Mouse (Mus musculus): ENCODE measurements around the gene Oosp3. TPM values are rescaled to one million over a fixed set of nuclear protein-coding genes. Genes with fewer than 3 reads are reported as not detected.
A peak's percentile ranks its signal among the peaks of the same experiment; 100 is the strongest.

Oosp3 gene
- total and polyA plus RNA-seq, 3 experiments = not detected

GRCm38 (mm10) chr19:11723870-11724269, 27.0 kb downstream of the Oosp3 start:
- Histone ChIP-seq H3K36me3 (ENCODE audit: control insufficient read depth in 1 of 2, insufficient read depth in 2 of 2, low read length in 2 of 2) (peaks cover 0 to 6% of the 10 kb centered on the region in 2 experiments; a peak in 1 of 4 replicates), H3K27me3 (ENCODE audit: control insufficient read depth in 1 of 2, insufficient read depth in 2 of 2, low read length in 2 of 2) (no peaks in the 10 kb centered on the region; a peak in 2 of 4 replicates), H3K79me2 (ENCODE audit: control insufficient read depth, insufficient read depth, low read length, poor library complexity) (no peaks in the 10 kb centered on the region), H3K4me3 (ENCODE audit: control insufficient read depth in 1 of 2, insufficient read depth in 1 of 2, low read depth in 2 of 2, low read length in 2 of 2) (no peak overlapping the region), H3K4me1 (ENCODE audit: control insufficient read depth in 1 of 2, insufficient read depth in 2 of 2, low read length in 2 of 2) (peaks cover 6 to 10% of the 10 kb centered on the region in 2 experiments; a peak in 2 of 4 replicates), H3K9me3 (replicated peaks; ENCODE audit: insufficient read depth, low read length) (no peaks in the 10 kb centered on the region), H3K9ac (ENCODE audit: control insufficient read depth, low read depth, low read length, poor library complexity, severe bottlenecking) (no peak overlapping the region), H3K27ac (ENCODE audit: control insufficient read depth, low read depth, low read length) (no peak overlapping the region)
- no peak for DNase-seq (ENCODE audit: low read depth, low spot score)
- no peak for TF ChIP-seq MYB (IDR thresholded peaks at IDR 0.05; ENCODE audit: low read depth, low read length)
- no peak for TF ChIP-seq POLR2AphosphoS5 (IDR thresholded peaks at IDR 0.05; ENCODE audit: borderline replicate concordance, low read depth, low read length)
- TF ChIP-seq HCFC1 (IDR thresholded peaks at IDR 0.05; ENCODE audit: low read depth, low read length) = no peak
- no peak for TF ChIP-seq POLR2AphosphoS2 (IDR thresholded peaks at IDR 0.05; ENCODE audit: low read length)
- TF ChIP-seq MAX (IDR thresholded peaks at IDR 0.05; ENCODE audit: low read length) = no peak

- Histone ChIP-seq H3K9ac (ENCODE audit: control insufficient read depth, low read depth, low read length, poor library complexity, severe bottlenecking) (no peak overlapping the region), H3K4me1 (ENCODE audit: control insufficient read depth in 1 of 2, insufficient read depth in 2 of 2, low read length in 2 of 2) (peaks cover 6 to 10% of the 10 kb centered on the region in 2 experiments; a peak in 2 of 4 replicates)
- TF ChIP-seq SIN3A (IDR thresholded peaks at IDR 0.05; ENCODE audit: low read length) (no peak), GATA1 (IDR thresholded peaks at IDR 0.05; ENCODE audit: low read depth, low read length) (no peak), TBP (IDR thresholded peaks at IDR 0.05; ENCODE audit: low read depth, low read length) (no peak), ZC3H11A (IDR thresholded peaks at IDR 0.05; ENCODE audit: low read depth, low read length) (no peak), HCFC1 (IDR thresholded peaks at IDR 0.05; ENCODE audit: low read depth, low read length) (no peak), MAFK (IDR thresholded peaks at IDR 0.05; ENCODE audit: borderline replicate concordance, low read depth, low read length) (no peak), SMC3 (IDR thresholded peaks at IDR 0.05; ENCODE audit: low read depth, low read length) (no peak), BHLHE40 (IDR thresholded peaks at IDR 0.05; ENCODE audit: borderline replicate concordance, low read depth, low read length) (no peak), NELFE (IDR thresholded peaks at IDR 0.05; ENCODE audit: low read depth, low read length) (no peak), CHD1 (IDR thresholded peaks at IDR 0.05; ENCODE audit: low read depth, low read length) (no peak), POLR2AphosphoS5 (IDR thresholded peaks at IDR 0.05; ENCODE audit: borderline replicate concordance, low read depth, low read length) (no peak)
Measured at GRCm38 (mm10) chr19:11724275-11724674, 27.4 kb downstream of the Oosp3 start.

GRCm38 (mm10) chr19:11725915-11726314, 29.1 kb downstream of the Oosp3 start:
- Histone ChIP-seq H3K4me3 (ENCODE audit: control insufficient read depth in 1 of 2, insufficient read depth in 1 of 2, low read depth in 2 of 2, low read length in 2 of 2) (no peak overlapping the region), H3K27ac (ENCODE audit: control insufficient read depth, low read depth, low read length) (no peak overlapping the region; the same call in 1 of the 2 replicates), H3K4me1 (ENCODE audit: control insufficient read depth in 1 of 2, insufficient read depth in 2 of 2, low read length in 2 of 2) (peaks cover 16 to 18% of the 10 kb centered on the region in 2 experiments), H3K79me2 (ENCODE audit: control insufficient read depth, insufficient read depth, low read length, poor library complexity) (no peaks in the 10 kb centered on the region), H3K36me3 (ENCODE audit: control insufficient read depth in 1 of 2, insufficient read depth in 2 of 2, low read length in 2 of 2) (peaks cover 0 to 12% of the 10 kb centered on the region in 2 experiments; a peak in 2 of 4 replicates), H3K9ac (ENCODE audit: control insufficient read depth, low read depth, low read length, poor library complexity, severe bottlenecking) (no peak overlapping the region), H3K27me3 (ENCODE audit: control insufficient read depth in 1 of 2, insufficient read depth in 2 of 2, low read length in 2 of 2) (no peaks in the 10 kb centered on the region), H3K9me3 (replicated peaks; ENCODE audit: insufficient read depth, low read length) (no peaks in the 10 kb centered on the region)
- DNase-seq (ENCODE audit: low read depth, low spot score) = peak; percentile 76
- no peak for TF ChIP-seq USF2 (IDR thresholded peaks at IDR 0.05; ENCODE audit: borderline replicate concordance in 1 of 2, insufficient read depth in 1 of 2, low read depth in 1 of 2, low read length in 2 of 2)
- TF ChIP-seq MAFK (IDR thresholded peaks at IDR 0.05; ENCODE audit: borderline replicate concordance, low read depth, low read length) = peak; percentile 37; the same call in 1 of the 2 replicates
- peak; percentile 93 to 95 for TF ChIP-seq EP300 (IDR thresholded peaks at IDR 0.05; ENCODE audit: low read depth in 1 of 2, low read length in 2 of 2)
- peak; percentile 87 for TF ChIP-seq MYB (IDR thresholded peaks at IDR 0.05; ENCODE audit: low read depth, low read length)
- TF ChIP-seq MYC (IDR thresholded peaks at IDR 0.05; ENCODE audit: low read depth, low read length) = no peak
- peak; percentile 56; the same call in 1 of the 2 replicates for TF ChIP-seq RCOR1 (IDR thresholded peaks at IDR 0.05; ENCODE audit: low read depth, low read length)
- peak; percentile 94 for TF ChIP-seq TCF12 (IDR thresholded peaks at IDR 0.05; ENCODE audit: low read depth, low read length)
- TF ChIP-seq ZMIZ1 (IDR thresholded peaks at IDR 0.05; ENCODE audit: low read depth, low read length) = no peak
- no peak for TF ChIP-seq UBTF (IDR thresholded peaks at IDR 0.05; ENCODE audit: borderline replicate concordance, insufficient read depth, low read depth, low read length)
- TF ChIP-seq KAT2A (conservative IDR thresholded peaks at IDR 0.05; ENCODE audit: low read depth, low read length) = no peak
- no peak for TF ChIP-seq TAL1 (IDR thresholded peaks at IDR 0.05; ENCODE audit: low read length)
- TF ChIP-seq ZKSCAN1 (IDR thresholded peaks at IDR 0.05; ENCODE audit: low read depth, low read length) = no peak
- TF ChIP-seq MAX (IDR thresholded peaks at IDR 0.05; ENCODE audit: low read length) = no peak
- TF ChIP-seq MEF2A (IDR thresholded peaks at IDR 0.05; ENCODE audit: extremely low read depth, insufficient replicate concordance, low read depth, low read length, poor library complexity, severe bottlenecking) = no peak

More at GRCm38 (mm10) chr19:11724275-11724674, 27.4 kb downstream of the Oosp3 start:
- H3K27ac ChIP-seq (ENCODE audit: control insufficient read depth, low read depth, low read length) = no peak overlapping the region
- H3K9me3 ChIP-seq (replicated peaks; ENCODE audit: insufficient read depth, low read length) = no peaks in the 10 kb centered on the region
- H3K36me3 ChIP-seq (ENCODE audit: control insufficient read depth in 1 of 2, insufficient read depth in 2 of 2, low read length in 2 of 2) = peaks cover 0 to 6% of the 10 kb centered on the region in 2 experiments; a peak in 1 of 4 replicates
- H3K79me2 ChIP-seq (ENCODE audit: control insufficient read depth, insufficient read depth, low read length, poor library complexity) = no peaks in the 10 kb centered on the region
- H3K27me3 ChIP-seq (ENCODE audit: control insufficient read depth in 1 of 2, insufficient read depth in 2 of 2, low read length in 2 of 2) = no peaks in the 10 kb centered on the region; a peak in 2 of 4 replicates
- no peak for DNase-seq (ENCODE audit: low read depth, low spot score)
- H3K4me3 ChIP-seq (ENCODE audit: control insufficient read depth in 1 of 2, insufficient read depth in 1 of 2, low read depth in 2 of 2, low read length in 2 of 2) = no peak overlapping the region

Measured in MEL (cell line).